Mouse (Mus musculus): Measurements from ENCODE around the gene Ttc39b. TPM values are rescaled to one million over a fixed set of nuclear protein-coding genes. Genes with fewer than 3 reads are reported as not detected.

The Ttc39b gene
- 1.8 and 2.6 TPM in 2 replicates for polyA plus RNA-seq (2016; fragmentation: Nextera tagmentation; extraction: Ambion mirVana)

GRCm38 (mm10) chr4:83323910-83324684 is at the start of gene Ttc39b:
Gene Ttc39b, minus strand, starts transcription at chr4:83324255.
- peak within 1 kb of the TSS; percentile 72 for H3K4me3 ChIP-seq
- WGBS = under 1% methylated on average over 59 of the region's 59 CpGs
- H3K27ac ChIP-seq (replicated peaks) = peak within 1 kb of the TSS; percentile 78

GRCm38 (mm10) chr4:83373381-83373780 is 49.3 kb upstream of the Ttc39b start:
- no peak for DNase-seq (ENCODE audit: low spot score)
- no peaks in the 10 kb centered on the region for H3K36me3 ChIP-seq
- WGBS = 86% methylated on average over 4 of the region's 4 CpGs

More at GRCm38 (mm10) chr4:83323910-83324684, at the start of gene Ttc39b:
- Histone ChIP-seq H3K4me1 (peaks cover 24% of the 10 kb centered on the region), H3K9me3 (replicated peaks) (no peaks in the 10 kb centered on the region), H3K36me3 (no peaks in the 10 kb centered on the region), H3K27me3 (ENCODE audit: low read depth, poor library complexity, severe bottlenecking) (peaks cover 35% of the 10 kb centered on the region)
- peak; percentile 93 for DNase-seq (ENCODE audit: low spot score)

GRCm38 (mm10) chr4:83357738-83358137 is 33.7 kb upstream of the Ttc39b start:
- Histone ChIP-seq H3K27me3 (ENCODE audit: low read depth, poor library complexity, severe bottlenecking) (no peaks in the 10 kb centered on the region), H3K9me3 (replicated peaks) (no peaks in the 10 kb centered on the region; the same call in 1 of the 2 replicates), H3K27ac (replicated peaks) (no peak overlapping the region), H3K4me1 (no peaks in the 10 kb centered on the region), H3K4me3 (no peak overlapping the region), H3K36me3 (no peaks in the 10 kb centered on the region)
- 91% methylated on average over 1 of the region's 1 CpGs for WGBS
- DNase-seq (ENCODE audit: low spot score) = no peak

More at GRCm38 (mm10) chr4:83373381-83373780, 49.3 kb upstream of the Ttc39b start:
- no peaks in the 10 kb centered on the region for H3K27me3 ChIP-seq (ENCODE audit: low read depth, poor library complexity, severe bottlenecking)
- no peaks in the 10 kb centered on the region for H3K9me3 ChIP-seq (replicated peaks)
- no peaks in the 10 kb centered on the region for H3K4me1 ChIP-seq
- no peak overlapping the region for H3K4me3 ChIP-seq
- H3K27ac ChIP-seq (replicated peaks) = no peak overlapping the region

GRCm38 (mm10) chr4:83354786-83355185 is 30.7 kb upstream of the Ttc39b start:
- Histone ChIP-seq H3K4me1 (no peaks in the 10 kb centered on the region), H3K36me3 (no peaks in the 10 kb centered on the region), H3K27me3 (ENCODE audit: low read depth, poor library complexity, severe bottlenecking) (no peaks in the 10 kb centered on the region), H3K9me3 (replicated peaks) (no peaks in the 10 kb centered on the region; the same call in 1 of the 2 replicates), H3K4me3 (no peak overlapping the region), H3K27ac (replicated peaks) (no peak overlapping the region)
- WGBS = 92% methylated on average over 2 of the region's 2 CpGs
- no peak for DNase-seq (ENCODE audit: low spot score)

DNA sequence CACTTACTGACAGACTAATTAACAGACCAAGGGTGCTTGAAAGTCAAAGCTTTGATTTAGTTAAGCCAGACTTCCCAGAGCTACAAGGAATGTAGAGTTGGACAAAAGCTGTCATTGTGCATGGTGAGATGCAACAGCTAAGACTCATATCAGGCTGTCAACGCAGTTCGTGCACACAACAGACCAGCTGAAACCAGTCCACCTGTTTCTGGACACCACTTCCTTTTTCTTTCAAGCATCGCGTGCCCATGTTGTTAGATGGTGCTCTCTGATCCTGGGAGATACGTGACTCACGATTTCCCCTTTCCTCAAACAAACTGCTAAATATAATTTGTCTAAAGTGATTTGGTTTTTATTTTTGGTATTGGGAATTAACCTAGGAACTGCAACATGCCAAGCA is 29.9 kb upstream of the Ttc39b start:
- WGBS = 90% methylated on average over 6 of the region's 6 CpGs
- no peaks in the 10 kb centered on the region for H3K4me1 ChIP-seq
- H3K4me3 ChIP-seq = no peak overlapping the region
- H3K9me3 ChIP-seq (replicated peaks) = no peaks in the 10 kb centered on the region
- H3K36me3 ChIP-seq = no peaks in the 10 kb centered on the region
- no peak for DNase-seq (ENCODE audit: low spot score)
- no peaks in the 10 kb centered on the region for H3K27me3 ChIP-seq (ENCODE audit: low read depth, poor library complexity, severe bottlenecking)
- H3K27ac ChIP-seq (replicated peaks) = no peak overlapping the region

- Histone ChIP-seq H3K27me3 (ENCODE audit: low read depth, poor library complexity, severe bottlenecking) (no peaks in the 10 kb centered on the region), H3K36me3 (no peaks in the 10 kb centered on the region), H3K4me3 (no peak overlapping the region), H3K27ac (replicated peaks) (no peak overlapping the region), H3K4me1 (no peaks in the 10 kb centered on the region), H3K9me3 (replicated peaks) (no peaks in the 10 kb centered on the region)
- no peak for DNase-seq (ENCODE audit: low spot score)
- WGBS = 93% methylated on average over 12 of the region's 12 CpGs
These were observed 29.2 kb upstream of the Ttc39b start for GRCm38 (mm10) chr4:83353276-83353675.

DNA sequence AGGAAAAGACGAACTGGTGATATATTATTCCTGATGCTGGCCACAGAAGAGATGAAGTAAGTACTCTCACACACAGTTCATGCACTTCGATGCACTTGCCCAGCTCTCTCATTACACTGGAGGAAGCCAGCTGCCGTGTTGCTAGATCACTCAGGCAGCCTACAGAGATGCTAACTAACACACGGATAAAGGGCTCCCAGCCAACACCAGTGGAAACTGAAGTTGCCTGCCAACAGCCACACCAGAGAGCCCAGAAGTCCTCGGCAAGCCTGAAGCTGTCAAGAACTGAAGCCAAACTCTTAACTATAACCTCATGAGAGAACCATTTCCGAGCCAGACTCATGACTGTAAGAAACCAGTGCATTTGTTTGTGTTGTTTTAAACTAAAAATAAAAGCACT is 26.7 kb upstream of the Ttc39b start:
- 81% methylated on average over 6 of the region's 6 CpGs for WGBS
- Histone ChIP-seq H3K4me1 (no peaks in the 10 kb centered on the region), H3K27me3 (ENCODE audit: low read depth, poor library complexity, severe bottlenecking) (no peaks in the 10 kb centered on the region), H3K27ac (replicated peaks) (no peak overlapping the region), H3K36me3 (no peaks in the 10 kb centered on the region), H3K9me3 (replicated peaks) (no peaks in the 10 kb centered on the region), H3K4me3 (no peak overlapping the region)
- DNase-seq (ENCODE audit: low spot score) = no peak

DNA sequence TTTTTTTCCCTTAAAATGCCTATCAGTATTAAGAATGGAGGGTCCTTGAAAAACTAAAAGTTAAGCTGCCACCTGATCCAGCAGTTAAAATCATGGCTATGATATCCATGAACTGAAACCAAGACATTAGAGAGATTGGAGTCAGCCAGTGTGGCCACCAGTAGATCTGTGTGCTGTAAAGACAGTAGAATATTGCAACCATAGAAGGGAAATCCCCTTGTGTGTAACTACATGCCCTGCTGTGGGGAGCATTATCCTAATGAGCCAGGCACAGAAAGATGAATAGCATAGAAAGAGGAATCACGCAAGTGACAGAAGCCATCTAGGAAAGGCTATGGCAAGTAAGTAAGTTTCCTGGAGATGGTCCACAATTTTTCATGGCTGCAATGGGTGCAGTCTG is 24.9 kb upstream of the Ttc39b start:
- H3K36me3 ChIP-seq = no peaks in the 10 kb centered on the region
- H3K27ac ChIP-seq (replicated peaks) = no peak overlapping the region
- DNase-seq (ENCODE audit: low spot score) = no peak
- H3K4me1 ChIP-seq = no peaks in the 10 kb centered on the region
- no peaks in the 10 kb centered on the region for H3K9me3 ChIP-seq (replicated peaks)
- H3K4me3 ChIP-seq = no peak overlapping the region
- H3K27me3 ChIP-seq (ENCODE audit: low read depth, poor library complexity, severe bottlenecking) = no peaks in the 10 kb centered on the region
- WGBS = 93% methylated on average over 1 of the region's 1 CpGs

DNA sequence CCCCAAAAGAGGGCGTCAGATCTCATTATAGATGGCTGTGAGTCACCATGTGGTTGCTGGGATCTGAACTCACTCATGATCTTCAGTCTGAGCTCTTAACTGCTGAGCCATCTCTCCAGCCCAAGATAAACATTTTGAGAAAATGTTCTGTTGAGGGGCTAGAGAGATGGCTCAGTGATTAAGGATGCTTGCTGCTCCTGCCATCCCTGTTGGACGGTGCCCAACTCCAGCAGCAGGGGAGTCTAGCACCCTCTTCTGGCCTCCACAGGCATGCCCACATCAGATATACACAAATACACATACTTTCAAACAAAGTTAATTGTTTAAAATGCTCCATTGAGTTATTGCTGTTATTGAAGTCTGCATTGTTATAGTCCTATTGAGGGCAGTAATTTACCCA is 19.8 kb upstream of the Ttc39b start:
- no peak for DNase-seq (ENCODE audit: low spot score)
- H3K36me3 ChIP-seq = no peaks in the 10 kb centered on the region
- H3K4me3 ChIP-seq = no peak overlapping the region
- H3K4me1 ChIP-seq = no peaks in the 10 kb centered on the region
- WGBS = 73% methylated on average over 2 of the region's 2 CpGs
- H3K27me3 ChIP-seq (ENCODE audit: low read depth, poor library complexity, severe bottlenecking) = no peaks in the 10 kb centered on the region
- no peak overlapping the region for H3K27ac ChIP-seq (replicated peaks)
- no peaks in the 10 kb centered on the region for H3K9me3 ChIP-seq (replicated peaks)

- no peaks in the 10 kb centered on the region for H3K9me3 ChIP-seq (replicated peaks)
- no peak overlapping the region for H3K4me3 ChIP-seq
- DNase-seq (ENCODE audit: low spot score) = no peak
- WGBS = 86% methylated on average over 9 of the region's 9 CpGs
- H3K36me3 ChIP-seq = no peaks in the 10 kb centered on the region
- H3K27me3 ChIP-seq (ENCODE audit: low read depth, poor library complexity, severe bottlenecking) = no peaks in the 10 kb centered on the region
- H3K4me1 ChIP-seq = no peaks in the 10 kb centered on the region
- no peak overlapping the region for H3K27ac ChIP-seq (replicated peaks)
These were observed 19.2 kb upstream of the Ttc39b start for GRCm38 (mm10) chr4:83343146-83343823.

GRCm38 (mm10) chr4:83342268-83342970 is 18.4 kb upstream of the Ttc39b start:
- 62% methylated on average over 14 of the region's 14 CpGs for WGBS
- no peak overlapping the region for H3K27ac ChIP-seq (replicated peaks)
- DNase-seq (ENCODE audit: low spot score) = no peak
- no peaks in the 10 kb centered on the region for H3K9me3 ChIP-seq (replicated peaks)
- no peaks in the 10 kb centered on the region for H3K36me3 ChIP-seq
- no peaks in the 10 kb centered on the region for H3K27me3 ChIP-seq (ENCODE audit: low read depth, poor library complexity, severe bottlenecking)
- no peak overlapping the region for H3K4me3 ChIP-seq
- H3K4me1 ChIP-seq = no peaks in the 10 kb centered on the region

- Histone ChIP-seq H3K36me3 (no peaks in the 10 kb centered on the region), H3K4me3 (no peak overlapping the region), H3K4me1 (no peaks in the 10 kb centered on the region), H3K9me3 (replicated peaks) (no peaks in the 10 kb centered on the region), H3K27me3 (ENCODE audit: low read depth, poor library complexity, severe bottlenecking) (no peaks in the 10 kb centered on the region), H3K27ac (replicated peaks) (no peak overlapping the region)
- 98% methylated on average over 1 of the region's 1 CpGs for WGBS
- DNase-seq (ENCODE audit: low spot score) = no peak
These were observed 15.3 kb upstream of the Ttc39b start for GRCm38 (mm10) chr4:83339393-83339792.

All from midbrain, embryonic 10.5 days (tissue).